Mouse (Mus musculus) heart, postnatal 0 days (tissue): Measurements from ENCODE around the gene Irx1.

Source experiments
- CTCF ChIP-seq: IDR thresholded peaks from 2 replicates; pipeline ENCODE4 v1.5.1; 2016; ENCODE audit warnings: antibody characterized with exemption, control low read depth, low read depth
- EP300 ChIP-seq: IDR thresholded peaks from 2 replicates; pipeline ENCODE4 v1.6.1; 2016; ENCODE audit warnings: antibody characterized with exemption, low read depth

GRCm38 (mm10) chr13:71960846-71961735 lies 2.4 kb downstream of the Irx1 start:
- TF ChIP-seq CTCF: no peak
- TF ChIP-seq EP300: no peak
